Mouse (Mus musculus) bone marrow, adult 2 months (tissue): ENCODE measurements around the gene Agps.
A peak's percentile ranks its signal among the peaks of the same experiment; 100 is the strongest.

Experiments
- CTCF ChIP-seq: fragments of 200-500 bp; IDR thresholded peaks from 2 replicates; pipeline ENCODE4 v1.5.1; 2011; ENCODE audit warnings: low read length, control low read depth; ENCODE audit not compliant: control insufficient read depth, insufficient read depth
- POLR2A ChIP-seq: fragments of 200-500 bp; IDR thresholded peaks from 2 replicates; pipeline ENCODE4 v1.6.1; 2011; ENCODE audit warnings: low read depth, mild to moderate bottlenecking, control low read depth, low read length, borderline replicate concordance; ENCODE audit not compliant: control insufficient read depth

DNA sequence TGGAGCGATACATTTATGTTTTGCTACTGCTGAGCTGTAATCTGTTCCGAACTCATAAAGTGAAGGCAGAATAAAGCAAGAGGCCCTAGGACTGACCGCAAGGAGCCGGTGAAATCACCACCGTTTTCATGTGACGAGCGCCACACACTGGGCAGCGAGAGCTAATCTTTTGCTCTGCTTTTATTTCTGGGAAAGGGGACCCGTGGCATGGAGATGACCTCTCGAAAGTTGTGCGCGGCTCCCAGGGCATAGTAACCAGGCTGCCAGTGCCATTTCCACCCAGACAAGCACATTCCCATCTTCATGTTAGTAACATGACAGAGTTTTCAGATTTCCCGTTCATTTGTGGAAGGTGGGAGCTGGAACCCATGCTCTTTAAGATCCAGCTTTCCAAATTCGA, 132.5 kb downstream of the Agps start:
- peak; percentile 49; the same call in 1 of the 2 replicates for TF ChIP-seq CTCF
- no peak for TF ChIP-seq POLR2A
